In the genomic region with DNA sequence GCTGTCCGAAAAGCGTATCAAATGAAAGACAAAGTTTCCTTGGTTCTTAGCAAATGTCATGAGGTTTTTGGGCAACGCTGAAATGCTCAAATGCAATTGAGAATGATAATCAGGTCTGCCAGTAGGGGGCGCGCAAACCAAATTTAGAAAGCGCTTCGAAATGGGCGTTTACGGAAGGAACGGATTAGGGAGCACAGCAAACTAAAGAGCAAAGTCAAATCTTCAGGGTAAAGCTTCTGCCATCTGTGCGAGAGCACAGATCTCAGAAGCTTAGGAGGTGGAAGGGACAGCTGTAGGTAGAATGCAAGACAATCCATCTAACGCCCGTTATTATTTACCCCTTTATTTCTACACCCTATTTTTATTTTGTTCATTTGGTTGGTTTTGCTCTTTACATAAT, we compare ENCODE assay signal across 8 mouse cellular contexts.
DNase-seq lines count a peak whose midpoint lies in the region; ATAC-seq and TF ChIP-seq lines count a peak whose summit lies in the region.

No protein-coding gene starts in this region.

- no peak overlapping the region for H3K4me3 ChIP-seq in embryonic facial prominence, embryonic 12.5 days
- peak overlapping the region; percentile 18 for H3K4me3 ChIP-seq in limb, embryonic 15.5 days
- no peak overlapping the region for H3K4me3 ChIP-seq in midbrain, postnatal 0 days (ENCODE audit: low read depth, low read length)

- ATAC-seq in embryonic facial prominence, embryonic 12.5 days (ENCODE audit: insufficient number of reproducible peaks, insufficient read depth, low FRiP score, low TSS enrichment) = no peak
- ATAC-seq in limb, embryonic 15.5 days (ENCODE audit: insufficient number of reproducible peaks, low FRiP score, low TSS enrichment, low read depth) = no peak
- no peak for ATAC-seq in midbrain, postnatal 0 days (ENCODE audit: low FRiP score)

- H3K9ac ChIP-seq in embryonic facial prominence, embryonic 12.5 days = no peak overlapping the region
- H3K9ac ChIP-seq in limb, embryonic 15.5 days = no peak overlapping the region
- H3K9ac ChIP-seq in midbrain, postnatal 0 days (replicated peaks; ENCODE audit: low read length, poor library complexity, severe bottlenecking) = no peak overlapping the region

- WGBS in embryonic facial prominence, embryonic 12.5 days = 9% methylated on average over 13 of the region's 13 CpGs
- 8% methylated on average over 13 of the region's 13 CpGs for WGBS in limb, embryonic 15.5 days
- 9% methylated on average over 13 of the region's 13 CpGs for WGBS in midbrain, postnatal 0 days

- H3K27me3 ChIP-seq in embryonic facial prominence, embryonic 12.5 days = no peaks in the 10 kb centered on the region
- no peaks in the 10 kb centered on the region for H3K27me3 ChIP-seq in limb, embryonic 15.5 days
- no peaks in the 10 kb centered on the region for H3K27me3 ChIP-seq in midbrain, postnatal 0 days (ENCODE audit: insufficient read depth, low read length)

- peak overlapping the region; percentile 34 for H3K4me2 ChIP-seq in embryonic facial prominence, embryonic 12.5 days (replicated peaks)
- peak overlapping the region; percentile 35 for H3K4me2 ChIP-seq in limb, embryonic 15.5 days
- H3K4me2 ChIP-seq in midbrain, postnatal 0 days (ENCODE audit: low read depth, low read length, poor library complexity, severe bottlenecking) = peak overlapping the region; percentile 28; the same call in 1 of the 2 replicates

- peak; percentile 94 for TF ChIP-seq CTCF in midbrain, postnatal 0 days (IDR thresholded peaks at IDR 0.05)

- H3K9me3 ChIP-seq in embryonic facial prominence, embryonic 12.5 days = no peaks in the 10 kb centered on the region
- no peaks in the 10 kb centered on the region for H3K9me3 ChIP-seq in limb, embryonic 15.5 days
- H3K9me3 ChIP-seq in midbrain, postnatal 0 days (ENCODE audit: low read length) = no peaks in the 10 kb centered on the region

- no peaks in the 10 kb centered on the region for H3K36me3 ChIP-seq in embryonic facial prominence, embryonic 12.5 days
- H3K36me3 ChIP-seq in limb, embryonic 15.5 days = no peaks in the 10 kb centered on the region
- H3K36me3 ChIP-seq in midbrain, postnatal 0 days (ENCODE audit: insufficient read depth, low read length) = no peaks in the 10 kb centered on the region

- DNase-seq in 416B (ENCODE audit: low read depth) = peak; percentile 91
- DNase-seq in adrenal gland, postnatal 36 days = peak; percentile 87 to 90
- DNase-seq in heart, adult 8-10 months (ENCODE audit: low spot score) = peak; percentile 85
- DNase-seq in kidney, adult 9 months = peak; percentile 85
- DNase-seq in midbrain, postnatal 0 days (ENCODE audit: low spot score) = peak; percentile 87
- DNase-seq in spleen, postnatal 10 days (ENCODE audit: low spot score in 2 of 2) = peak; percentile 62 to 88

- H3K4me1 ChIP-seq in embryonic facial prominence, embryonic 12.5 days = no peaks in the 10 kb centered on the region
- 0 out of 2 replicates have a peak, but pooled peaks cover 3% of the 10 kb centered on the region for H3K4me1 ChIP-seq in limb, embryonic 15.5 days
- no peaks in the 10 kb centered on the region for H3K4me1 ChIP-seq in midbrain, postnatal 0 days (ENCODE audit: insufficient read depth, low read length)

- no peak overlapping the region for H3K27ac ChIP-seq in embryonic facial prominence, embryonic 12.5 days
- H3K27ac ChIP-seq in limb, embryonic 15.5 days = no peak overlapping the region
- no peak overlapping the region for H3K27ac ChIP-seq in midbrain, postnatal 0 days (ENCODE audit: low read depth, low read length)
